Mouse (Mus musculus) left cerebral cortex, adult 18-20 months (tissue): ENCODE measurements around the gene Clspn. TPM values are rescaled to one million over a fixed set of nuclear protein-coding genes. Genes with fewer than 3 reads are reported as not detected.
"Not testable (repeated sequence)": the region's sequence is repeated elsewhere in the genome, so short reads cannot be mapped to it uniquely, and the experiment has no call there.

Experiments used
- DNase-seq, 2 experiments: peaks; one replicate each; pipeline ENCODE4 v3.0.0; 2021 to 2022; ENCODE audit warnings: low spot score in 2 of 2, mixed read lengths in 1 of 2
- long read RNA-seq, 2 experiments: library from polyadenylated mRNA; stranded (forward); transcript quantifications; one replicate each; pipeline ENCODE4 v2.0.0; 2021
- total RNA-seq, 2 experiments: library from RNA; stranded (reverse); gene quantifications; 2 replicates each; pipeline ENCODE4 v1.2.3; 2021

Gene Clspn
- total RNA-seq, result 1 to 10 TPM in 1 of 2 experiments, under 1 TPM in 1; 0.98 to 3.2 TPM
- long read RNA-seq, experiment 1, partial matches to known transcripts, result 0 of 1 reads
- long read RNA-seq, experiment 1, other reads (novel, unspliced or antisense), result 1 of 1 reads
- long read RNA-seq, experiment 2, result 0 reads

DNA sequence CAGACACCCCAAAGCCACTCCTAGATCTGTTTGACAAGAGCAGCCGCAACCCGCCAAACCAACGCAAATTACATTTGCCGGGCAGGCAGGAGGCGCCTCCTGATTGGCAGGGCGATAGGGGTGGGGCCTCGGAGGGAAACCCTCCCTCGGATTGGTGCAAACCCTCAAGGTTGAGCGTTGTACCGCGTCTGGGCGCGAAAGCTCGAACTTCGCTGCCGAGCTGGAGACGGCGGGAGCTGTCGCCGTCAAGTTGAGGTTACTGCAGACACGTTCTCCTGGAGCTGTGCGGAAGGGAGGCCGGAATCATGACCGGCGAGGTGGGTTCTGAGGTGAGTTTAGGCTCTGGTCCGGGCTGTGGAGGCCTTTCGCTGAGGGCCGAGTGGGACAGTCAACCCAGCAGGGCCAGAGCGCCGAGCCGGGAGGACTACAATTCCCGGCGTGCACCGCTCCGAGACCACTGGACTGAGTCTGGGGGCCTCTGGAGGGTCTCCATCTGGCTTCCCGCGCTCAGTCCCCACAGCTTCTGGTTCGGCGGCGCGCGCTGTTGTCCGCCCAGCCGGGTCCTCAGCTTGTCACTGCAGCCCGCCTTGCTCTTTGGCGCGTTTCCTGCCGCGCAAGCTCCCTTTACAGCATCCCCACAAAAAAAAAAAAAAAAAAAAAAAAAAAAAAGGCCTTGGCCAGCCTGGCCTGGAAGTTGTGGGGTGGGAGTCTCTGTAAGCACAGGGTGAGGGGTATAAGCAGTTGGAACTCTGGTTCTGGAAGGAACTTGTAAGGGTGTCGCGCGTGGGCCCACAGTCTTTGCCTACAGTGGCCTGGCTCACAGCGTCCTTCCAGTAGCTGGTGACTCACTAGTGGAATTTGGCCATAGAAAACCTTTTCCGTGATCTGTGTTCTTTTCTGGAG lies at the start of gene Clspn:
Gene Clspn, plus strand, starts transcription at position 127 of the 903 bp plus-strand sequence.
- peak; percentile 73 to 80 for DNase-seq

GRCm38 (mm10) chr4:126508110-126508899 lies 48.4 kb upstream of the Clspn start:
- DNase-seq, result no peak

DNA sequence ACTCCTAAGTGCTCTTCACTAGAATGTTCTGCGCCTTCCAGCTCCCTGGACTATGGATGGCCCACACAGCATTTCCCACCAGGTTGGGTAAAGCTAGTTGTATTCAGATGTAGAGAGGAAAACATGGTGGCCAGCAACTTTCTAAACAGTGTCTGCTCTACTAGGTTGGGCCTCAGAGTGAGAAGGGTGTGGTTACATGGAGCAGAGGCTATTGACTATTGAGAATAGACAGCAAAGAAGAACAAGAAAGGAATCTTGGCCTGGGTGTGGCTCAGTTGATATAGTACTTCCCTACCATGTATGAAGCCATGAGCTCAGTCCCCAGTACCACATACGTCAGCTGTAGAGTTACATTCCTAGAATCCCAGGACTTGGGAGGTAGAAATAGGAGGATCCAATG lies 47.7 kb upstream of the Clspn start:
- no peak for DNase-seq

GRCm38 (mm10) chr4:126511013-126511412 lies 45.7 kb upstream of the Clspn start:
- no peak for DNase-seq

- DNase-seq, result no peak
Measured at GRCm38 (mm10) chr4:126512308-126513066, 44.2 kb upstream of the Clspn start.

DNA sequence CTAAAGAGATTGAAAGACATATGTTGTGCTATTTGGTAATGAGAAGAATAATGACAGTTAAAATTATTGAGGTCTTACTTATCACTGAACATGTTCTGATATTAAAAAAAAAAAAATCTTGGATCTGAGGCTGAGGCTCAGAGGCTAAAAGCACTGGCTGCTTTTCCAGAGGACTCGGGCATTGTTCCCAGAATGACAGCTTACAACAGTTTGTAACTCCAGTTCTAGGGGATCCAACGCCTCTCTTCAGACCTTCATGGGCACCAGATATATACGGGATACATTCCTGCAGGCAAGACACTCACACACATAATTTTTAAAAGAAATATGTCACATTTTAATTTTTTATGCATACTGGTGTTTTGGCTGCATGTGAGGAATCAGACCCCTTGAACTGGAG lies 30.6 kb upstream of the Clspn start:
- DNase-seq, result no peak

GRCm38 (mm10) chr4:126526828-126527227 lies 29.9 kb upstream of the Clspn start:
- no peak for DNase-seq

GRCm38 (mm10) chr4:126532292-126532691 lies 24.4 kb upstream of the Clspn start:
- no peak for DNase-seq

DNA sequence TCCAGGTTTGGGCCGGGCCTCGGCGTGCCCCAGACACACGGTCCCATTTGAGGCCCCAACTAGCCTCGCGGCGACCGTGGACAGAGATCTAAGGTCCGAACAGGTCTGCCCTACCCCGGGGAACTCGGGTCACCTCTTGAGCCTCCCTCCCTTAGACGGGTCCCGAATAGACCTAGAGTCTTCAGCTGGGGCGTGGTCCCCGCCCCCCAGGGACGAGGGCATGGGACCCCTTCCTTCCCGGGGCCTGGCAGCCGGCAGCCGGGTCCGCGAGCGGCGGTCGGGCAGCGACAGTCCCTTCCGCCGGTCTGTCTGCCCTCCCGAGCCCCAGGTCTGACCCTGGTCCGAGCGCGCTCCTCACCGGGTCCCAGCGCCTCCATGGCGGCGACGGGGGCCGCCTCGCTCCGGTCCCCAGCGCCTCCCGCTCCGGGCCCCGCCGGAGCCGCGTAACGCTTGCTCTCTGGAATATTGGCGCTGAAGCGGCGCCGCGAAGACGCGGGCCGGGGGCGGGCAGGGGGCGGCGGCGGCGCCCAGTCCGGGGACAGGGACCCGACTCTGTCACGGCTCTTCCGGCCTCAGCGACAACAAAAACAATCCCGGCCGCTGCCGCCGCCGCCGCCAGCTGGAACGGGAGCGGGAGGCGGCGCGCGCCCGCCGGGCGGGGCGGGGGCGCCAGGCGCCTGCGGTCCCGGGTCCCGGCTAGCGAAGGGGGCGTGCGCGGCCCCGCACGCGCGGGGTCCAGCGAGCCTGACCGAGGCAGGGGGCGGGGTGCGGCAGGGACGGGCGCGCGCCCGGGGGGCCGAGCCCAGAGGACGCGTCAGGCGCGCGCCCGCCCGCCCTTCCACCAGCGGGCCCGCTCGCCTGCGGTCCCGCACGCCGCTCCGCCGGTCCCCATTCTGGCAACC lies 23.7 kb upstream of the Clspn start, which contains the start of gene Ago4:
Gene Ago4, minus strand, starts transcription at position 646 of the 902 bp plus-strand sequence.
- peak; percentile 35 to 56 for DNase-seq

DNA sequence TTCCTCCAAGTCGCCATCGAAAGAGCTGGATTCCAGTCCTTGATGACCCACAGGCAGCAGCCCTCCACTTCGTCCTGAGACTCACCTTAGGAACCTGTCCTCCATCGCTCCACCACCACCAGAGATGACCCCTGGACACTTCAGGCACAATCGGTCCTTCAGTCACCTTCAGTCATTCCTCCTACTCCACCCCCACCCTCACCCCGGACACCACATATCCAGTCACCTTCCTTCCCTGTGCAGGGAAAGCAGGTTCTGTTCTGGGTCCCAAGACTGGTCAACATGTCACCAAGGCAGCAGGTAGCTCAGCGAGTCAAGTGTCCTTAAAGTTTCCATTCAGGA lies 23.0 kb upstream of the Clspn start:
- DNase-seq, result no peak

DNA sequence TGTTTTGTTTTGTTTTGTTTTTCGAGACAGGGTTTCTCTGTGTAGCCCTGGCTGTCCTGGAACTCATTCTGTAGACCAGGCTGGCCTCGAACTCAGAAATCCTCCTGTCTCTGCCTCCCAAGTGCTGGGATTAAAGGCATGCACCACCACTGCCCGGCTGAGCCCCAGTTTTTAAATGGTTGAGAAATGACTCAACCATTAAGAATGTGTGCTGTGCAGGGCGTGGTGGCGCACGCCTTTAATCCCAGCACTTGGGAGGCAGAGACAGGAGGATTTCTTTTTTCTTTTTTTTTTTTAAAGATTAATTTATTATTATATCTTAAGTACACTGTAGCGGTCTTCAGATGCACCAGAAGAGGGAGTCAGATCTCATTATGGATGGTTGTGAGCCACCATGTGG lies 21.1 kb upstream of the Clspn start:
- not testable (repeated sequence) for DNase-seq

DNA sequence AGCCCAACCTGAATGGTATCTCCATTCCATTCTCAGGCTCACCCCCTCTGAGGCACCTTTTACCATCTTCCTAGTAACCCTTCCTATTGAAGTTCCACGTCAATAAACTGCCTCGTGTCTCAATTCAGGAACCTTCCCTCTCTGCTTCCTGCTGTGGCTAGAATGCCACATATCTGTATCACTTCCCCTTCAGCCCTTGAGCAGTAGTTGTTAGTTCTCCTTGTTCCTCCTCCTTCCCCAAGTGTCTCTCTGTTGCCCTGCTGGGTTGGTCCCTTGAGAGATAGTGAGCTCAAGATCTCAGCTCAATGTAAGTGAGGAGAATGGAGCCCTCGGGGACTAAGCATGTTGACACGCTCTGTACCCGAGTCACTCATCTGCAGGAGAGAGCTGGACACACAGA lies 19.9 kb upstream of the Clspn start:
- no peak for DNase-seq

DNA sequence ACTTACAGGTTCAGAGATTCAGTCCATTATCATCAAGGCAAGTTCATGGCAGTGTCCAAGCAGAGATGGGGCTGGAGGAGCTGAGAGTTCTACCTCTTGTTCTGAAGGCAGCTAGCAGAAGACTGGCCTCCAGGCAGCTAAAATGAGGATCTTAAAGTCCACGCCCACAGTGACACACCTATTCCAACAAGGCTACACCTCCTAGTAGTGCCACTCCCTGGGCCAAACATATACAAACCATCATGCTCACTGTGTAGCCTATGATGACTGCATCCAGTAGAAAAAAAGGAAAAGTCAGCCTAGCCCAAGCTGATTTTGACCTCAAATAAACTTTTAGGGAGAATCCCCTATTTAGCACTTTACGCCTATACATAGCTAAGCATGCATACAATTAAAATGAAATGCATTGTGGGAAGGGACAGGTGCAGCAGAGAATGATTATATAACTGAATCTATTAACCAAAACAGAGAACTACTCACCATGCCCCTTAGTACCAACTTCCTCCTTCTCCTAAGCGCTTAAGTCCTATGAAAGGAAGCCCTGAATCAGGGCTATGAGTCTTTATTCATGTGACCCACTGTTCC lies 16.2 kb upstream of the Clspn start:
- no peak for DNase-seq

GRCm38 (mm10) chr4:126542838-126543237 lies 13.9 kb upstream of the Clspn start:
- no peak for DNase-seq

DNA sequence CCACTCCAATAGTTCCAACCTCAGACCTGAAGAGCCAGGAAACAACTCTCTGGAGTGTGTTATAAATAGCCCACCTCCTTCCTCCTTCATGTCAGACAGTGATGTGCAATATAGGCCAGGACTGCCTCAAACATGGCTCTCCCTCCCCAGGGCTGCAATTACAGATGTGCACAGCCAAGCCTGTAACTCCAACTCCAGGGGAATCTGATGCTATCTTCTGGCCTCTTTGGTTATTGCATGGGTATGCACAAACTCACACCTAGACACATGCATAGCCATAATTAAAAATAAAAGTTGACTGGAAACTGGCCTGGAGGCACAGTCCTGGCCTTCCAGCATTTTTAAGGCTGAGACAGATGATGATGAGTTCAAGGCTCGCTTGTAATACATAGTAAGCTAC lies 11.7 kb upstream of the Clspn start:
- no peak for DNase-seq

DNA sequence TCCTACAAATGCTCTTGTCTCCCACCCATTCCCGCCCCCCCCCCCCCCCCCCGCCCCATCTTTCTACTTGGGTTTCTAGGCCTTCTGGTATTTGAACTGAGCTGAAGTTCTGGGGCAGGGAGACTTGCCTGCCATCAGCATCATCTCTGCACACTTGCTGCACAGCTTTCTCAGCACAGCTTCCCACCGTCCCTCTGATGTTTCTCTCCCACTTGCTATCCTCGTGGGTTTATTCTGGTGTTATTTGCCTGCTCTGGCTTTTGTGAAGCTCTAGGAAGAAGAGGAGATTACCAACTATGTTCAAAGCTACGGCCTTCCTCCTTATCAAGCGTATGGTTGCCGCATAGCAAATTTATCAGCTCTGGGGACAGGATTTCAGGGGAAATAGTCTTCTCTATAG lies 11.0 kb upstream of the Clspn start:
- no peak for DNase-seq

- no peak for DNase-seq
Measured at GRCm38 (mm10) chr4:126546183-126546582, 10.6 kb upstream of the Clspn start.

DNA sequence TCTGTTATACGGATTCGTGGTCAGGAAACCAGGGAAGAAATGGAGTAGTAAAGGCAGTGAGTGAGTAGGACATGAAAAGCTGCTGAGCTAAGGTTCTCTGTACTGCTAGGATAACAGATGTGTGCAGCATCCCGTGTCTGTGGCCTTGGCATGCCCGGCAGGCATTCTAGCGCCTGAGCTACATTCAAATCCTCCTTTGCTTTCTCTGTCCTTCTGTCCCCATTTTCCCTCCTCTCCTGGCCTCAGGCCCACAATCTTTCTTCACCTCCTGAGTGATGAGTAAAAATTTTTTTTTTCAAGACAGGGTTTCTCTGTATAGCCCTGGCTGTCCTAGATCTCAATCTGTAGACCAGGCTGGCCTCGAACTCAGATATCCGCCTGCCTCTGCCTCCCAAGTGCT lies 4.6 kb upstream of the Clspn start:
- DNase-seq, result no peak

DNA sequence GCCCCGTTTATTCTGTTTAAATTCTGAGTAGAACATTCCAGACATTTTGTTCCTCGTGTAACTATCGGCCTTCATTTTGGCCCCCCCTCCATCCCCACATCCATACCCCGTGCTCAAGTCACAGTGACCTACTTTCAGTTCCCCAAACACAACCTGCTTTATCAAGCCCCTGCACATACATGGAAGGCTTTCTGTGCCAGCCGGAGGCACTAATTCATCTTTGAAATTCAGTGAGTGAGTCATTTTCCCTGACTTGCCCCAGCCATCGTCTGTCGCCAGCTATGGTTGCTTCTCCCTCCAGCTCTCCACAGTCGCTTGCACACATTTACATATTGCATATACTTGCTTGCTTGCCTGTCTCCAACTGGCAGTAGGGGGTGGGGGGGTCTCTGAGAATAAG lies 3.6 kb upstream of the Clspn start:
- peak; percentile 36 to 39 for DNase-seq

DNA sequence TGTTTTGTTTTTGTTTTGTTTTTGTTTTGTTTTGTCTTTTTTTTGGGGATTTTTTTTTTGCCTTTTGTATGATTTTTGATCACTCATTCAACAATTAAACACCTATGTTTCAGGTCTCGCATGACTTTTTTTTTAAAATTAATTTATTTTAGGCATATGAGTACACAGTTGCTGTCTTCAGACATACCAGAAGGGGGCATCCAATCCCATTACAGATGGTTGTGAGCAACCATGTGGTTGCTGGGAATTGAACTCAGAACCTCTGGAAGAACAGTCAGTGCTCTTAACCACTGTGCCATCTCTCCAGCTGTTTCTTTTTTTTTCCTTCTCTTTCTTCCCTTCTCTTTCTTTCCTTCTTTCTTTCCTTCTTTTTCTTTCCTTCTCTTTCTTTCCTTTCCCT lies 3.0 kb upstream of the Clspn start:
- DNase-seq, result no peak
